21 mouse cellular contexts compared by ENCODE assay signal in genomic region chr3:135661707-135662106, GRCm38 (mm10). TPM values are rescaled to one million over a fixed set of nuclear protein-coding genes. Genes with fewer than 3 reads are reported as not detected.
A peak's percentile ranks its signal among the peaks of the same experiment; 100 is the strongest.
DNase-seq lines count a peak whose midpoint lies in the region; ATAC-seq lines count a peak whose summit lies in the region.
"Had no signal": no experiment of that assay in that cellular context is flagged by ENCODE, and none has a peak within 500 bp of the region (broad histone marks: within the 10 kb centered on the region; RNA-seq: fewer than 3 reads in every experiment).

No protein-coding gene starts in this region.

- no peaks in the 10 kb centered on the region for H3K9me3 ChIP-seq in midbrain, embryonic 11.5 days (ENCODE audit: control insufficient read depth, low read length)
- H3K9me3 ChIP-seq in midbrain, embryonic 13.5 days, result no peaks in the 10 kb centered on the region
- H3K9me3 ChIP-seq in megakaryocyte, embryonic 14.5 days, result no peaks in the 10 kb centered on the region
- H3K9me3 ChIP-seq: embryonic facial prominence, embryonic 12.5 days; embryonic facial prominence, embryonic 15.5 days; hindbrain, embryonic 12.5 days; hindbrain, embryonic 15.5 days; intestine, embryonic 15.5 days had no signal

- DNase-seq in midbrain, embryonic 11.5 days (ENCODE audit: low spot score, missing footprints), result peak; percentile 35
- no peak for DNase-seq in Muller cell, postnatal 12 days (ENCODE audit: inconsistent ontology term)
- no peak for DNase-seq in kidney, adult 8-10 months
- DNase-seq: adrenal gland, adult 8-10 months; adrenal gland, postnatal 25 days; cerebellum, adult 18-20 months; cerebellum, adult 9-10 months; cerebellum, postnatal 14 days; forebrain, postnatal 0 days; gastrocnemius, adult 2 months; gastrocnemius, postnatal 14 days; heart, adult 2 months had no signal

- H3K36me3 ChIP-seq in midbrain, embryonic 11.5 days (ENCODE audit: control insufficient read depth, insufficient read depth, low read length), result 0 out of 2 replicates have a peak, but pooled peaks cover 2% of the 10 kb centered on the region
- H3K36me3 ChIP-seq in midbrain, embryonic 13.5 days, result 0 out of 2 replicates have a peak, but pooled peaks cover 8% of the 10 kb centered on the region
- H3K36me3 ChIP-seq in megakaryocyte, embryonic 14.5 days (replicated peaks; ENCODE audit: low read length), result peaks cover 90% of the 10 kb centered on the region
- H3K36me3 ChIP-seq: hindbrain, embryonic 15.5 days had no signal

- H3K27me3 ChIP-seq in midbrain, embryonic 11.5 days (ENCODE audit: control insufficient read depth, insufficient read depth, low read length), result no peaks in the 10 kb centered on the region
- H3K27me3 ChIP-seq in midbrain, embryonic 13.5 days, result no peaks in the 10 kb centered on the region
- no peaks in the 10 kb centered on the region for H3K27me3 ChIP-seq in megakaryocyte, embryonic 14.5 days (replicated peaks)
- H3K27me3 ChIP-seq: embryonic facial prominence, embryonic 12.5 days; embryonic facial prominence, embryonic 15.5 days; hindbrain, embryonic 12.5 days; hindbrain, embryonic 15.5 days; intestine, embryonic 15.5 days had no signal

- H3K4me1 ChIP-seq in midbrain, embryonic 11.5 days (ENCODE audit: control insufficient read depth, insufficient read depth, low read length), result no peaks in the 10 kb centered on the region
- H3K4me1 ChIP-seq in midbrain, embryonic 13.5 days (replicated peaks), result peaks cover 11% of the 10 kb centered on the region
- peaks cover 38% of the 10 kb centered on the region for H3K4me1 ChIP-seq in megakaryocyte, embryonic 14.5 days
- H3K4me1 ChIP-seq: embryonic facial prominence, embryonic 15.5 days; hindbrain, embryonic 15.5 days; intestine, embryonic 15.5 days had no signal

- no peak overlapping the region for H3K4me3 ChIP-seq in midbrain, embryonic 11.5 days (ENCODE audit: low read depth, low read length)
- no peak overlapping the region for H3K4me3 ChIP-seq in midbrain, embryonic 13.5 days (replicated peaks)
- peak overlapping the region; percentile 1 for H3K4me3 ChIP-seq in megakaryocyte, embryonic 14.5 days (replicated peaks)
- H3K4me3 ChIP-seq: embryonic facial prominence, embryonic 12.5 days; embryonic facial prominence, embryonic 15.5 days; gastrocnemius, adult 2 months; heart, adult 2 months; hindbrain, embryonic 12.5 days; hindbrain, embryonic 15.5 days; intestine, embryonic 15.5 days had no signal

- H3K27ac ChIP-seq in midbrain, embryonic 11.5 days (ENCODE audit: low read depth, low read length), result no peak overlapping the region
- H3K27ac ChIP-seq in midbrain, embryonic 13.5 days, result no peak overlapping the region
- H3K27ac ChIP-seq: embryonic facial prominence, embryonic 12.5 days; embryonic facial prominence, embryonic 15.5 days; gastrocnemius, adult 2 months; heart, adult 2 months; hindbrain, embryonic 12.5 days; hindbrain, embryonic 15.5 days; intestine, embryonic 15.5 days had no signal

- no peak overlapping the region for H3K4me2 ChIP-seq in midbrain, embryonic 11.5 days
- H3K4me2 ChIP-seq in midbrain, embryonic 13.5 days (replicated peaks), result no peak overlapping the region
- H3K4me2 ChIP-seq: embryonic facial prominence, embryonic 12.5 days; embryonic facial prominence, embryonic 15.5 days; heart, embryonic 11.5 days; hindbrain, embryonic 12.5 days; hindbrain, embryonic 15.5 days; intestine, embryonic 15.5 days had no signal

- ATAC-seq in midbrain, embryonic 11.5 days (ENCODE audit: low FRiP score), result no peak
- no peak for ATAC-seq in midbrain, embryonic 13.5 days
- peak; percentile 43; the same call in 1 of the 2 replicates for ATAC-seq in granulocyte monocyte progenitor cell, adult 5-6 weeks (replicated peaks; ENCODE audit: poor library complexity, severe bottlenecking)
- ATAC-seq: forebrain, postnatal 0 days; intestine, embryonic 15.5 days had no signal

- 92% methylated on average over 9 of the region's 9 CpGs for WGBS in midbrain, embryonic 11.5 days
- 88% methylated on average over 9 of the region's 9 CpGs for WGBS in midbrain, embryonic 13.5 days

- H3K9ac ChIP-seq in midbrain, embryonic 11.5 days (ENCODE audit: low read length), result no peak overlapping the region
- H3K9ac ChIP-seq in midbrain, embryonic 13.5 days (replicated peaks), result no peak overlapping the region
- H3K9ac ChIP-seq: embryonic facial prominence, embryonic 12.5 days; embryonic facial prominence, embryonic 15.5 days; forebrain, postnatal 0 days; hindbrain, embryonic 12.5 days; hindbrain, embryonic 15.5 days; intestine, embryonic 15.5 days had no signal

RNA-seq across cellular contexts. Expression of gene Nfkb1, which starts 29.6 kb away (rescaled TPM):
- 10.5 and 10.8 TPM in 2 replicates for polyA plus RNA-seq in midbrain, embryonic 11.5 days (2014; fragmentation: Nextera tagmentation; extraction: Ambion mirVana)
- polyA plus RNA-seq in midbrain, embryonic 13.5 days (2015; fragmentation: Nextera tagmentation; extraction: Ambion mirVana), result 6.8 and 7.2 TPM in 2 replicates
- total RNA-seq in granulocyte monocyte progenitor cell, adult 5-6 weeks (2014; fragmentation: Nextera tagmentation), result 100 and 112 TPM in 2 replicates
- total RNA-seq in granulocyte monocyte progenitor cell, adult 5-6 weeks (2017), result 104 and 117 TPM in 2 replicates
- polyA plus RNA-seq in megakaryocyte, embryonic 14.5 days (2012; ENCODE audit: insufficient read depth, low replicate concordance), result 20.8 and 39.8 TPM in 2 replicates
